Mouse (Mus musculus) retina, embryonic 14.5 days (tissue): ENCODE data around the gene Zfp280d.
"Not testable (repeated sequence)": the region's sequence is repeated elsewhere in the genome, so short reads cannot be mapped to it uniquely, and the experiment has no call there.

Experiments
- DNase-seq: peaks from one replicate; pipeline ENCODE4 v3.0.0-alpha.2; 2015; ENCODE audit warnings: low spot score

Gene Zfp280d

DNA sequence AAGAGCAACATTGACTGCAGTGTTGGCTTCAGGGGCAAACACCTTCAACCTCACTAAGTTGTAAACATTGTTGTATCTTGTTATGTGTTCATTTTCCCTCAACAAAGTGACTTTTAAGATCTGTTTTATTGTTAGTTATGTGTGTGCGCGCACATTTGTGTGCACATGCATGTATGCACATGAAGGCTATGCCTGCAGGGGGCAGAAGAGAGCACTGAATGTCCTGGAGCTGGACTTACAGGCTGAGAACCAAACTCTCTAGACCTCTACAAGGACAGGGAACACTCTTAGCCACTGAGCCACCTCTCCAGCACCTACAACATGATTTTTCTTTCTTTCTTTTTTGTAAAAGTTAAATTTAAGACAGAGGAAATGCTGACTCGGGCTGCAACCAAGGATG, 99.4 kb downstream of the Zfp280d start:
- no peak for DNase-seq

- DNase-seq: no peak
Measured at GRCm38 (mm10) chr9:72374996-72375395, 100.3 kb downstream of the Zfp280d start.

DNA sequence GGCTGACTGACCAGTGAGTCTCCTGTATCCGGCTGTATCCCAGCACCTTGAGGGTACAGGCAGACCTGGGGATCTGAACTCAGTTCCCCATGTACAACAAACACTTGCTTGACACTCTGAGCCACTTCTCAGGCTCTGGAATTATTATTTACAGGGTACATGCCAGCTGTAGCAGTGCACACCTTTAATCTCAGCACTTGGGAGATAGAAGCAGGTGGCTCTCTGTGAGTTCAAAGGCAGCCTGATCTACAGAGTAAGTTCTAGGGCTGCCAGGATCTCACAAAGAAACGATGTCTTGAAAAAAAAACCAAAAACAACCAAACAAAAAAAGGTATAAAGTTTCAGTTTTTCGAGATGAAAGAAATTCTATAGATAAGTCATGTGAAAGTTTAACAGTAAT, 101.0 kb downstream of the Zfp280d start:
- DNase-seq: no peak

GRCm38 (mm10) chr9:72385786-72386185, 111.1 kb downstream of the Zfp280d start:
- no peak for DNase-seq

DNA sequence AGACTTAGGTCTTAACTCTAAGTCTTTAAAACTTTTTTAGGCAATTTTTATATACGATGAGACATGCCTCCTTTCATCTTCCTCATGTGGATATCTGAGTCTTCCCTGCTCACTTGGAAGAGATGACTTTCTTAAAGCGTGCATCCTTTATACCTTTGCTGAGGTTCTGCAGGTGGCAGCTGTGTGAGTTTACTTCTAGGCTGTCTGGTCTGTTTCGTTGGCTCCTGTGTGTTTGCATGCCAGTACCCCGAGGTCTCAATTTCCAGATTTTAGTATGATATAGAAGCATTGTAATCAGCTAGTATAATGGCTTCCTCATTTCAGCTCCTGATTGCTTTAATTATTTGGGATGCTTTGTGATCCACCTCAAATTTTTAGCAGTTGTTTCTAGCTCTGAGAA, 114.3 kb downstream of the Zfp280d start:
- no peak for DNase-seq

DNA sequence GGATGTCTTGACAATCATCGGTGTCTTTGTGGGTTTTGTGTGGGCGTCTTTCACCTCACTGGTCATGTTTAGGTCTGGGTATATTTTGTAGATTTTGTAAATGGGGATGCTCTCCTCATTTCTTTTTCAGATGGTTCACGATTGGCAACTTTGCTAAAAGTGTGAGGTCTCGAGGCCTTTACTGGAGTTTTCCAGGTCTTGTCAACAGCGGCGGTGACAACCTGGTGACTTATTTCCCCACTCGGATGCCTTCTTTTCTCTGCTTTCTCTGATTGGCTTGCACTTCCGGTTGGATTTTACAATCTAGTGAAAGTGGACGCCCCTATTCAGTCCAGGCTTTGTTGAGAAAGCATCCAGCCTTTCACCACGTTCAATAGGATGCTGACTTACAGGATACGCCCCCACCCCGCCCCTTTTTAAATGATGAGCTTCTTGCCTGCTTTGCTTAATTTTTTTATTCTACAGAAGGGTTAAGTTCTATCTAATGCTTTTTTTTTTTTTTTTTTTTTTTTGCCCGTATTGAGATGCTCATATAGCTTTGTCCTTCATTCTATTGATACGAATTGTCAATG, 114.9 kb downstream of the Zfp280d start:
- no peak for DNase-seq

DNA sequence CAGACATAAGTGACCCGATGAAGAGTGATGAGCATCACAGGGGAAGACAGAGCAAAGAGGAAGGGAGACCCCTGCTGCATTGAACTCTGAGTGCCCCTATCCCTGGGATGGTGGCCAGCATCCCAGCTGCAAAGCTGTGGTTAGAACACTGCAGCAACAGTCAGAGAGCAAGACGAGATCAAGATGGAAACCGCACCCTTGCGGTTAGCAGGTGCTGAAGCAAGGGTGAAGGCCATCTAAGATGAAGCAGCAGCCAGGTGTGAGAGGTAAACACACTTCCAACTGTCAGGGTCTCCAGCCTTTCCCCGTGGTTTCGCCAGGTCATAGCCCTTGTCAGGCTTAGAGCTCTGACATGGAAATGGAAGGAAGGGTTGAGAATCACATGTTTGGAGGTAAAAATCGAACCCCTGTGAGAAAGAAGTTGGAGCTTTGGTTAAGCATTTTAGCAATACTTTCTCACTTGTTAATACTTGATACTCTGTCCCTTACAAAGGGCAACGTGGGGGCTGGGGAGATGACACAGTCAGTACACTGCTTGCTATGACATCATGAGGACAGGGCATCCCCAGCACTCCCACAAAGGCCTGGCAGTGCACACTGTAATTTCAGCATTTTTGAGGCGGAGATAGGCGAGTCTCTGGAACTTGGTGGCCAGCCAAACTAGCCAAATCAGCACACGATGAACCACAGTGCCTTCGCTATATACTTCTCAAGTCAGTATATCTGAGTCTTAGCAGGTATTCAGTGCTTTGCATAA, 115.8 kb downstream of the Zfp280d start:
- no peak for DNase-seq

- DNase-seq: no peak
Measured at GRCm38 (mm10) chr9:72392686-72393085, 118.0 kb downstream of the Zfp280d start.

DNA sequence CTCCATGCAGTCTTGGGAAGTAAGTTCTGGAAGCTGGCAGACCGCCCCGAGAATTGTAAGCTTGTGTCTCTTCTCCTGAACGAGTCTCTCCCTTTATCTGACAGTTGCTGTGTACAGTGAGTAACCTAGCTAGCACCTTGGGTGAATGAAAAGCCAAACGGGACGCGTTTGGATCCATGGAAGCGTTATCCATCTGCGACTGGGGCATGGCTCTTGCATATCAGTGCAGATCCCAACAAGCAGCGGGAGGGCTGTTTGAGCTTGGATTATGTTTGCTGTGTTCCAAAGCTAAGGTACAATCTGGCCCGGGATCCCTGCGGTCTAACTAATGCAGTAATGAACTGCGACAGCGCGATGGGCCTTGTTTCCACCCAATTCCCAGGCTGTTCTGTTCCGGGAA, 118.6 kb downstream of the Zfp280d start:
- peak; percentile 35 for DNase-seq

DNA sequence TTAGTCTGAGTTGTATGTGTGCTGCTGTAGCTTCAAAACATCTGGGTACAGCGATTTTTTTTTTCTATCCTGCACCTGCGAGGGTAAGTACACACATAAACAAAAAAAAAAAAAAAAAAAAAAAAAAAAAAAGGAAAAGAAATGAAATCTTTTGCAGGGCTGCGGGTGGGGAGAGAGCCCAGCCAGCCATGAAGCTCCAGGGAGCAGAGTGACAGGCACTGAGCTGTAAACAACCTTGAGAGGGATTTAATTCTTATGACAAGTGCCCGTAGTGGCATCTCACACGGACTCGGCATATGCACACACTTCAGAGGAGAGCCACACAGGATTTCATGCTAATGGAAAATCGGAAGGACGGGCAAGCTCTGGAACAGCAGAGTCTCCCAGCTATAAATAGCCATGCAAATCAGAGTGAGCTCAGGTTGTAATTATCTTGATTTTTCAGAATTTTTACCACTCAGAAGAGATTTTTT, 119.2 kb downstream of the Zfp280d start:
- peak; percentile 44 for DNase-seq

DNA sequence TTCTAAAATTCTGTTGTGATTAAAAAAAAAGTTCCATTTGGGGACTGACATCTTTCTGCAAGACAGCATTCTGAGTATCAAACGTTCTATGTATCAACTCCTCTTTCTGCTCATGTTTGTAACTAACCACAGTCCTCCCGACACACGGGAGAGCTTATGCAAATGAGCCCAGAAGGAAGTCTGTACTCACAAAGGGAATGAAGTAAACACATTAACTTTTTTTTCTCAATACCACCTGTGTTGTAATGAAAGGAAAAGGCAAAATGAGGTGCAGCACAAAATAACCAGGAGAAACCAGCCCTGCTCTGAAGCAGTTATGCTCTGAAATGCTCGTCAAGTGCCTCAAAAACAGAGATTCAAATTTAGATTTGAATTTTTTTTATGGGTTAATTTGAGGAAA, 125.5 kb downstream of the Zfp280d start:
- no peak for DNase-seq

DNA sequence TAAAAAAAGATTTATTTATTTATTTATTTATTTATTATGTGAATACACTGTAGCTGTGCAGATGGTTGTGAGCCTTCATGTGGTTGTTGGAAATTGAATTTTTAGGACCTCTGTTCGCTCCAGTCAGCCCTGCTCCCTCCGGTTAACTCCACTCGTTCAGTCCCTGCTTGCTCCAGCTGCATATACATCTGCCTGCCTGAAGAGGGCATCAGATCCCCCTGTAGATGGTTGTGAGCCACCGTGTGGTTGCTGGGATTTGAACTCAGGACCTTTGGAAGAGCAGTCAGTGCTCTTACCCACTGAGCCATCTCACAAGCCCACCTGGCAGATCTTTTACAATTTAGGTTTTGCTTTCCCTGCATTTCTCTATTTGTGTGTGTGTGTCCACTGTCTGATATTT, 127.1 kb downstream of the Zfp280d start:
- DNase-seq: not testable (repeated sequence)

GRCm38 (mm10) chr9:72403421-72403820, 128.8 kb downstream of the Zfp280d start:
- no peak for DNase-seq

- DNase-seq: no peak
Measured at GRCm38 (mm10) chr9:72404446-72404845, 129.8 kb downstream of the Zfp280d start.

GRCm38 (mm10) chr9:72404934-72405333, 130.3 kb downstream of the Zfp280d start:
- DNase-seq: no peak

- no peak for DNase-seq
Measured at GRCm38 (mm10) chr9:72405882-72406638, 131.4 kb downstream of the Zfp280d start.

DNA sequence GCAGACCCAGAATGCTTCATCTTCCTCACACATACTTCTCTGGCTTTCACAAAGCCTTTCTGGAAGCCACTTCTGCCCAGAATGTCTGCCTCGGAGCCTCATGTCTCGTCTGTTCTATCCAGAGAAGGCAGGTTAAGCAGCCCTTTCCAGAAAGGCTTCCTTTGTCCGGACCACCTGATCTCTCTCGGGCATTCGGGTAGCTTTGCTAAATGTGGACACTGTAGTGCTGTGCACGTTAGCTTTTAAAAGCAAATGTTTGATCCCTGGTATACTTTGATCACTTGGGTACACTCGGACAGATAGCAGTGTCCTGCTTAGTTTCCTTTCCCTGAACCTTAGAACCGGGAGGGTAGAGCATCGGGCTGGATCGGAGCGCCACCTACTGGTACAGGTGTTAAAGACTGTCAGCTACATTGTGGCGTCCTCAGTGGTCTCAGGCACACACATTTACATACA, 133.5 kb downstream of the Zfp280d start:
- peak; percentile 97 for DNase-seq

DNA sequence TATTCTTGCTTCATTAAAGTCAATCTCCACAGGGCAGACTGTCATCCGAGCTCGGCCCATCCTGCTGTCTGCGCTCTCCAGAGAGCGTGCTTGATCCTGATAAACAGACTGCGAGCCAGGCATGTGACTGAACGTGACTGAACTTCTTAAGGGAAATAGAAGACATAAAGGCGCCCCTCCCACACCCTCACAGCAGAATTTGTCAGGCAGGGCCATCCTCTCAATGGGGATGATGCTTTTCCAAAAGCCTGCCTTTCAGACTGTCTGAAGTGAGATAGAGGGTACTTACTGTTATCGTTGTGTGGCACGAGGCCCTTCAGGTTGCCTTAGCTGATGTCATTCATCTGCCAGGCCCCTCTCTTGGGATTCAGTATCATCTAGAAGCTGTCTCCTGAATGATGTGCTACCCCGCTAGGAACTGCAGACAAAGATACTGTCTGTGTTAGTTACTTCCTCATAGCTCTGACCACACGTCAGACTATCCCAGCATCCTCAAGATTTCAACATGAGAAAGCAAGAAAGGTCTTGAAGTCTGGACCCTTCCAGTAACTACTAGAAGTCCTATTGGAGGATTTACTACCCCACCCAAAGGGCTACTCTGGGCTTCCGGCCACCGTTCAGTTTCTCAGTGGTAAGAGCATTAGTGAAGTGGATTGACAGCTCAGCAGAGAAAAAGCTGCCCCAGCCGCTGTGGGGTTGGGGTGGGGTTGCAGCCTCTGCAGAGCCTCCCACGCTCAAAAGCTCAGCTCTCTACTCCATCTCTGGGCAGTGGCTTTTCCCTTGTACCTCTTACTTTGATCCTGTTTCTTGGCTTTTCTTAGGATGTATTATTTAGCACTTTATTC, 134.9 kb downstream of the Zfp280d start:
- DNase-seq: peak; percentile 5

GRCm38 (mm10) chr9:72411746-72412145, 137.1 kb downstream of the Zfp280d start:
- no peak for DNase-seq
